In genomic region chr2:27416425-27416824, GRCm38 (mm10) we compare ENCODE assay signal across 7 mouse cellular contexts. TPM values are rescaled to one million over a fixed set of nuclear protein-coding genes. Genes with fewer than 3 reads are reported as not detected.
DNase-seq lines count a peak whose midpoint lies in the region; ATAC-seq and TF ChIP-seq lines count a peak whose summit lies in the region.

No protein-coding gene starts in this region.

- H3K79me2 ChIP-seq in liver, adult 2 months (ENCODE audit: control insufficient read depth, insufficient read depth, low read length): peaks cover 58% of the 10 kb centered on the region

- peaks cover 57% of the 10 kb centered on the region for H3K4me1 ChIP-seq in liver, adult 2 months (ENCODE audit: control insufficient read depth, insufficient read depth, low read length)
- H3K4me1 ChIP-seq in liver, embryonic 12.5 days: peaks cover 92% of the 10 kb centered on the region
- H3K4me1 ChIP-seq in liver, embryonic 16.5 days (ENCODE audit: control insufficient read depth, low read depth, low read length): peaks cover 61% of the 10 kb centered on the region

- no peak for ATAC-seq in liver, embryonic 12.5 days
- ATAC-seq in liver, embryonic 16.5 days (ENCODE audit: low read depth): peak; percentile 25; the same call in 1 of the 2 replicates

- no peaks in the 10 kb centered on the region for H3K27me3 ChIP-seq in liver, adult 2 months (ENCODE audit: control insufficient read depth, insufficient read depth, low read length)
- H3K27me3 ChIP-seq in liver, embryonic 12.5 days (replicated peaks): no peaks in the 10 kb centered on the region
- no peaks in the 10 kb centered on the region for H3K27me3 ChIP-seq in liver, embryonic 16.5 days (ENCODE audit: control insufficient read depth, insufficient read depth, low read depth, low read length)

- no peak overlapping the region for H3K9ac ChIP-seq in liver, adult 2 months (ENCODE audit: low read depth, low read length)
- H3K9ac ChIP-seq in liver, embryonic 12.5 days: no peak overlapping the region
- H3K9ac ChIP-seq in liver, embryonic 16.5 days (ENCODE audit: low read depth, low read length): no peak overlapping the region

- no peak overlapping the region for H3K4me2 ChIP-seq in liver, embryonic 12.5 days
- H3K4me2 ChIP-seq in liver, embryonic 16.5 days (ENCODE audit: low read depth, low read length): no peak overlapping the region

- DNase-seq in liver, adult 2 months (ENCODE audit: extremely low read depth, low read depth, low spot score): peak; percentile 92
- peak; percentile 49 for DNase-seq in CD4-positive, CD25-positive, alpha-beta regulatory T cell, adult 2 months (ENCODE audit: low read depth, low spot score)
- DNase-seq in gastrocnemius, postnatal 25 days: peak; percentile 46
- no peak for DNase-seq in layer of hippocampus, adult 9-11 months
- no peak for DNase-seq in thymus, postnatal 0 days (ENCODE audit: low spot score)

- TF ChIP-seq CTCF in liver, adult 2 months (IDR thresholded peaks at IDR 0.05; ENCODE audit: low read depth, low read length): no peak

- no peaks in the 10 kb centered on the region for H3K9me3 ChIP-seq in liver, embryonic 12.5 days (replicated peaks)
- H3K9me3 ChIP-seq in liver, embryonic 16.5 days (replicated peaks; ENCODE audit: control insufficient read depth, low read length): no peaks in the 10 kb centered on the region

- no peak overlapping the region for H3K4me3 ChIP-seq in liver, adult 2 months (ENCODE audit: insufficient read depth, low read depth, low read length)
- H3K4me3 ChIP-seq in liver, embryonic 12.5 days: no peak overlapping the region
- H3K4me3 ChIP-seq in liver, embryonic 16.5 days (ENCODE audit: low read depth, low read length): no peak overlapping the region

- TF ChIP-seq POLR2A in liver, adult 2 months (IDR thresholded peaks at IDR 0.05; ENCODE audit: extremely low read depth, insufficient read depth, low read length): no peak

- 5% methylated on average over 3 of the region's 3 CpGs for WGBS in liver, adult 2 months
- WGBS in liver, embryonic 12.5 days (ENCODE audit: insufficient replicate concordance): 21% methylated on average over 3 of the region's 3 CpGs
- WGBS in liver, embryonic 16.5 days (ENCODE audit: insufficient replicate concordance): 4% methylated on average over 3 of the region's 3 CpGs

- H3K36me3 ChIP-seq in liver, adult 2 months (ENCODE audit: control insufficient read depth, insufficient read depth, low read length): no peaks in the 10 kb centered on the region
- no peaks in the 10 kb centered on the region for H3K36me3 ChIP-seq in liver, embryonic 12.5 days
- H3K36me3 ChIP-seq in liver, embryonic 16.5 days (ENCODE audit: control insufficient read depth, insufficient read depth): no peaks in the 10 kb centered on the region

- H3K27ac ChIP-seq in liver, adult 2 months (replicated peaks; ENCODE audit: insufficient read depth, low read depth, low read length): peak overlapping the region; percentile 75
- no peak overlapping the region for H3K27ac ChIP-seq in liver, embryonic 12.5 days
- peak overlapping the region; percentile 32; the same call in 1 of the 2 replicates for H3K27ac ChIP-seq in liver, embryonic 16.5 days (ENCODE audit: low read length)

RNA-seq across cellular contexts. Expression of gene Vav2, which starts 10.4 kb away (rescaled TPM):
- 17.6 and 22.1 TPM in 2 replicates for total RNA-seq in liver, adult 2 months (2014; rRNA removed)
- 25.1 and 26.0 TPM in 2 replicates for polyA plus RNA-seq in liver, adult 2 months (2012; rRNA removed)
- polyA plus RNA-seq in liver, embryonic 12.5 days (2016; fragmentation: Nextera tagmentation; extraction: Ambion mirVana): 5.0 and 5.8 TPM in 2 replicates
- 1 to 10 TPM; 2.4 to 4.4 TPM for total RNA-seq in gastrocnemius, postnatal 25 days (2021)
- polyA plus RNA-seq in liver, embryonic 16.5 days (2015; fragmentation: Nextera tagmentation; extraction: Ambion mirVana): 4.9 and 5.9 TPM in 2 replicates
- 6.4 and 7.9 TPM in 2 replicates for polyA plus RNA-seq in thymus, postnatal 0 days (2015; fragmentation: Nextera tagmentation; extraction: Ambion mirVana)

RNA-seq across cellular contexts. Expression of gene Brd3os, which starts 25.7 kb away (rescaled TPM):
- 0.09 and 0.40 TPM in 2 replicates for total RNA-seq in liver, adult 2 months (2014; rRNA removed)
- polyA plus RNA-seq in liver, adult 2 months (2012; rRNA removed): 0.61 and 0.82 TPM in 2 replicates
- polyA plus RNA-seq in liver, embryonic 12.5 days (2016; fragmentation: Nextera tagmentation; extraction: Ambion mirVana): 1.3 and 1.4 TPM in 2 replicates
- total RNA-seq in gastrocnemius, postnatal 25 days (2021): 1 to 10 TPM in 1 of 2 experiments, under 1 TPM in 1; 0.74 to 1.3 TPM
- 0.32 and 0.67 TPM in 2 replicates for polyA plus RNA-seq in liver, embryonic 16.5 days (2015; fragmentation: Nextera tagmentation; extraction: Ambion mirVana)
- polyA plus RNA-seq in thymus, postnatal 0 days (2015; fragmentation: Nextera tagmentation; extraction: Ambion mirVana): 2.0 and 2.1 TPM in 2 replicates

Comparison
In these comparisons a context has a peak if more than half of its experiments do, and no peak if none do; other contexts are left out.
1. DNase-seq: peak in liver, adult 2 months (single experiment), CD4-positive, CD25-positive, alpha-beta regulatory T cell, adult 2 months (single experiment) and gastrocnemius, postnatal 25 days (single experiment); none in layer of hippocampus, adult 9-11 months (single experiment) and thymus, postnatal 0 days (single experiment).